Mouse (Mus musculus): ENCODE results near the gene Nrd1. TPM values are rescaled to one million over a fixed set of nuclear protein-coding genes. Genes with fewer than 3 reads are reported as not detected.

The Nrd1 gene
- polyA plus RNA-seq, 1 experiment from 2014 or later, result 77.0 TPM

DNA sequence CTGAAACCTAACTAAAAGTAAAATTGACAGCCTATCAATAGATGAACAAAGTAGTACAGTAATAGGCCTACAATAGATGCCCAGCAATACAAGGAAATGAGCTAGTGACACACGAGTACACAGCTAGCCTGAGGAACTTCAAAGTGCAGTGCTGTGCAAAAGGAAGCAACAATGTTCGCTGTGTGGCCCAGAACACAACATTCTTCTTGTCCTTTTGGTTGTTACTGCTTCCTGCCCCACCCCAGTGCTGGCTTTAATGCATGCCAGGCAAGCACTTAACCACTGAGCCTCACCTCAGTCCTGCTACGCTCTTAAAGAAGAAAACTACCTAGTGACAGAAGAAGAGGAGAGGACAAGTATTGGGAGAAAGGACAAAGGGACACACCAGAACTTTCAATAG, 79.2 kb downstream of the Nrd1 start:
- H3K27ac ChIP-seq, result no peak overlapping the region
- 72% methylated on average over 3 of the region's 3 CpGs for WGBS
- H3K4me3 ChIP-seq, result no peak overlapping the region
- H3K27me3 ChIP-seq (ENCODE audit: low read depth, poor library complexity, severe bottlenecking), result no peaks in the 10 kb centered on the region
- peaks cover 49% of the 10 kb centered on the region for H3K36me3 ChIP-seq
- DNase-seq (ENCODE audit: low spot score), result no peak
- H3K4me1 ChIP-seq, result peaks cover 13% of the 10 kb centered on the region; the same call in 1 of the 2 replicates
- no peaks in the 10 kb centered on the region for H3K9me3 ChIP-seq (replicated peaks)

DNA sequence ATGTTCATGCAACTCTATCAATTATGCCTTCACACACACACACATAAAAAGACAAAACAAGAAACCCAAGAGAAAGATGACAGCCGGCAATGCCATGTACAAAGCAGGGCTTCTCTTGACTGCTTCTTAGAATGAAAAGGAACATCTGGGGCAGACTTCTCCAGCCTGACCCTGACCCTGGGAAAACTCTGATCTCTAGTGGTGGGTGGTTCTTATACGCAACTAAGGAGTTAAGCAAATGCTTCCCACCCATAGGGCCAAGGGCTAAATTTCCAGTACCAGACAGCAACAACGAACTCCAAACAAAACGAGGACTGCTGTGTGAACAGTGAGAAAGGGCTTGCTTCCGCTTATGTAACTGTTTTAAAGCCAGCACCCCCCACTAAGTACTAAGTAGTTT, 79.7 kb downstream of the Nrd1 start:
- Histone ChIP-seq H3K27me3 (ENCODE audit: low read depth, poor library complexity, severe bottlenecking) (no peaks in the 10 kb centered on the region), H3K4me1 (peaks cover 13% of the 10 kb centered on the region; the same call in 1 of the 2 replicates), H3K9me3 (replicated peaks) (no peaks in the 10 kb centered on the region), H3K36me3 (peaks cover 49% of the 10 kb centered on the region), H3K27ac (no peak overlapping the region), H3K4me3 (no peak overlapping the region)
- DNase-seq (ENCODE audit: low spot score), result no peak
- 72% methylated on average over 5 of the region's 5 CpGs for WGBS

DNA sequence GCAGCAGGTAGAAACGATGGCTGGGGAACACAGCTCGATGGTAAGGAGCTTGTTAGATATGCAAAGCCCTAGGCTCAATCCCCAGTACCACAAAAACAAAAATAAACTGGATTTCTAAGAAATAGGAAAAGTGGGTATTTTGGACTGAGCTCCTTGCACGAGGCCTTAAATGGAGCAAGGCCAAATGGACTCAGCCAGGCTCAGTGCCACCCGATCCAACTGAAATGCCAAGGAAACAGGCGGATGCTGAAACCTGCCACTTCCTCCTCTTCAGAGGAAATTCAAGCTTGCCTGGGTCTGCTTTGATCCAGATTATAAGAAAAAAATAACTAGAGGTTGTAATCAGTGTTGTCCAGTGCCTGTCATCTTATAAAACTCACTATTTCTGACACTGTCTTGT, 88.7 kb downstream of the Nrd1 start:
- no peak for DNase-seq (ENCODE audit: low spot score)
- Histone ChIP-seq H3K9me3 (replicated peaks) (no peaks in the 10 kb centered on the region), H3K27ac (no peak overlapping the region), H3K36me3 (peaks cover 9% of the 10 kb centered on the region), H3K4me1 (peaks cover 3% of the 10 kb centered on the region; the same call in 1 of the 2 replicates), H3K27me3 (ENCODE audit: low read depth, poor library complexity, severe bottlenecking) (no peaks in the 10 kb centered on the region), H3K4me3 (no peak overlapping the region)
- 95% methylated on average over 5 of the region's 5 CpGs for WGBS

DNA sequence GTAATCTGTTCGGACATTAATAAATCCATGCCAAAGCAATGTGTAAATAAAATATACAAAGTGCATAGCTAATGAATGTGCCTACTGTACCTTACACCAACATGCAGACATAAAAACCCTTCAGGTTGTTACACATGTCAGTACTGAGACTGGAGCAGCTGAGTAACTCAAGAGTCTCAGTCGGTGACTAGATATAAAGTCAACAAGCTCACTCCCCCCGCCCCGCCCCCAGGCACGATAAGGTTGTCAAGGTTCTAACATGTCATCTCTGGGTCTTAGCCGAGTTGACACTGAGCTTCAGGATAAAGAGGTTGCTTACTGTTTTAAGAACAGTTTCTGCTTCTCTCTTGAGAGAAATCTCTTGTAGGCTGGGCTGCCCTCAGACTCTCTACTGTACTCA, 89.5 kb downstream of the Nrd1 start:
- Histone ChIP-seq H3K4me3 (no peak overlapping the region), H3K4me1 (no peaks in the 10 kb centered on the region), H3K36me3 (peaks cover 9% of the 10 kb centered on the region), H3K27ac (no peak overlapping the region), H3K27me3 (ENCODE audit: low read depth, poor library complexity, severe bottlenecking) (no peaks in the 10 kb centered on the region), H3K9me3 (replicated peaks) (no peaks in the 10 kb centered on the region)
- WGBS, result 90% methylated on average over 6 of the region's 6 CpGs
- DNase-seq (ENCODE audit: low spot score), result no peak

DNA sequence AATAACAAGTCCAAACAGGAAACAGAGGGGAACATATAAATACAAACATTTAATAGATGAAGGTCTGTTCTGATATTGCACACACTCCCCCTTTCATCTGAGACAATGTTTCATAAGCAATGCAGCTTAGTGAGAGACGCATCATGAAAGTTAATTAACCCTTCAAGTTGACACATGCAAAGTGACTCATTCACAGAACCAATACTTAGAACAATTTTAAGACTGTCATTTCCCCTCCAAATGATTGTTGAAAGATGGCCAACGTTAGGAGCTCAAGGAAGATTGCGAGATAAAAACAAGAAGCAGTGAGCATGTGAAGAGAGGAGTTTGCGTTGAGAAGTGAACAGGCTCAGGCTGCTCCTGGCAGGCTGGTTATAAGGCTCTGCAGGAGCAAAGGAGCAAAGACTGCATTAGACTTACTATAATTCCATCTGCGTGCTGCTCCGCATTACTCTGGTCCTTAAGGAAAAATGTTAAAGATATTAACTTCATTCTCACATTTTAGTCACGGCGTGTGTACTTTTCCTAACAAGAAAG, 90.9 kb downstream of the Nrd1 start:
- DNase-seq (ENCODE audit: low spot score), result no peak
- H3K36me3 ChIP-seq, result peaks cover 6% of the 10 kb centered on the region
- H3K4me3 ChIP-seq, result no peak overlapping the region
- H3K4me1 ChIP-seq, result no peaks in the 10 kb centered on the region
- H3K27ac ChIP-seq, result no peak overlapping the region
- H3K27me3 ChIP-seq (ENCODE audit: low read depth, poor library complexity, severe bottlenecking), result no peaks in the 10 kb centered on the region
- WGBS, result 90% methylated on average over 8 of the region's 8 CpGs
- H3K9me3 ChIP-seq (replicated peaks), result no peaks in the 10 kb centered on the region

DNA sequence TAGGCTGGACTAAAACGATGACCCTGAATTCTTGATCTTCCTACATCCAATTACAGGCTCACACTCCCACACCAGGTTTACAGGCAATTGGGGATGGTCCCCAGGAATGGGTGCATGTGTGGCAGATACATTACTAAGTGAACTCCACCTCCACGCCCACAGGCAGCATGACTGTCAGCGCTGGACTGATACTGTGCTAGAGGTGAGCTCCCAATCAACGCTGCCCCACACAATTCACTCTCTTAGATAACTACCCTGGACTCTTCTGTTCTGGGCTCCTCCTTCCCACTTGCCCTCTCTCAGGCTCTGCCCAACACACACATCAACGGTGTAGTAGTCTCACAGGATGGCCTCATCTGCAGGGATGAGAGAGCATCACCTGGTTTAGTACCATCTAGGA, 91.9 kb downstream of the Nrd1 start:
- WGBS, result 94% methylated on average over 5 of the region's 5 CpGs
- Histone ChIP-seq H3K9me3 (replicated peaks) (no peaks in the 10 kb centered on the region), H3K27me3 (ENCODE audit: low read depth, poor library complexity, severe bottlenecking) (no peaks in the 10 kb centered on the region), H3K36me3 (peaks cover 9% of the 10 kb centered on the region), H3K4me1 (no peaks in the 10 kb centered on the region), H3K4me3 (no peak overlapping the region), H3K27ac (no peak overlapping the region)
- no peak for DNase-seq (ENCODE audit: low spot score)

DNA sequence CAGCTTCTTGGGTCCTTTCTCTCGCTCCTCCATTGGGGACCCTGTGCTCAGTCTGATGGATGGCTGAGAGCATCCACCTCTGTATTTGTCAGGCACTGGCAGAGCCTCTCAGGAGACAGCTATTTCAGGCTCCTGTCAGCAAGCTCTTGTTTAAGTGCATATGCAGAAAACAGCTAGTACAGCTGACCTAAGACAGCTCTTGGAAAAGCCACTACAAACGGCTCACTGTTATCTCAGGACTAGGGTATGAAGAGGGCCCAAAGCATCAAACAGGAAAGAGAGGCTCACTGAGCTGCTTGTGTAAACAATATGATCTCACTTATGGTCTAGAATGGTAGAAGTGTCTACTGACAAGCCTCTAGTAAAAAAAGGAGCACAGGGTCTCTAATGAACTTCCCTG, 93.8 kb downstream of the Nrd1 start:
- no peak overlapping the region for H3K4me3 ChIP-seq
- peaks cover 9% of the 10 kb centered on the region; the same call in 1 of the 2 replicates for H3K36me3 ChIP-seq
- H3K27me3 ChIP-seq (ENCODE audit: low read depth, poor library complexity, severe bottlenecking), result no peaks in the 10 kb centered on the region
- H3K4me1 ChIP-seq, result no peaks in the 10 kb centered on the region
- WGBS, result 81% methylated on average over 2 of the region's 2 CpGs
- no peak for DNase-seq (ENCODE audit: low spot score)
- no peaks in the 10 kb centered on the region for H3K9me3 ChIP-seq (replicated peaks)
- H3K27ac ChIP-seq, result no peak overlapping the region

DNA sequence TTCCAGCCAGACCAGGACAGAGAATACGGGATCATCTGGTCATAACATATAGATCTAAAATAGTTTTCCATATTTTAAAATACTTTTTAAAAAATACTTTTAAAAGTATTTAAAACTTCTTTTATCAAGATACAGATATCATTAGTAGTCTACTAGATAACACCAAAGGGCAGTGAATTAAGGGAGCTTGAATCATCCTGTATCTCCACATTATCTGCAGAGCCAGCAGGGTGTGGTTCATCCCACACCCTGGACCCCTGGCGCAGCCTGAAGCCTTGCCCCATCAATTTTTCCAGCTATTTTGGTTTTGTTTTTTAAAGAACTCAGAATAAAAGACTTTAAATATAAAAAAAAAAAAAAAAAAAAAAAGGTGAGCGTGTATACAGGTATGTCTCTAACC, 98.4 kb downstream of the Nrd1 start:
- H3K36me3 ChIP-seq, result peaks cover 18% of the 10 kb centered on the region
- 92% methylated on average over 3 of the region's 3 CpGs for WGBS
- H3K27ac ChIP-seq, result no peak overlapping the region
- H3K4me3 ChIP-seq, result no peak overlapping the region
- H3K27me3 ChIP-seq (ENCODE audit: low read depth, poor library complexity, severe bottlenecking), result no peaks in the 10 kb centered on the region
- DNase-seq (ENCODE audit: low spot score), result no peak
- H3K4me1 ChIP-seq, result no peaks in the 10 kb centered on the region
- no peaks in the 10 kb centered on the region for H3K9me3 ChIP-seq (replicated peaks)

DNA sequence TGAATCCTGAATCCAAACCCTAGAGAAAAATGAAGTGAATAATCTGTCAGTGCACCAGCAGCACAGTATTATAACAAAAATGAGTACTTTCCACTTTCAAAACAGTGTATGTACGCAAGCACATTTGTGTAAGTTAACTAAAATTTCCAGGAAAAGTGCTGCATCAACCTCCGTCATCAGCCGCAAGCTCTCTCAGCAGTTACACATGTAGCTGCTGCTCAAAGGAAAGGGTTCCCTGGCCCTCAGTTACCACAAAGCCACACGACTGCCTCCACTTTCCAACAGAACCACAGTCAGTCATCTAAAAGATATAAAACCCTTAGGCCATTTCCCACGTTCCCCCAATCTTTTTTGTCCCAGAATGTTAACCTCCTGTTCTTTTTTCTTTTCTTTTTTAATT, 102.1 kb downstream of the Nrd1 start:
- H3K36me3 ChIP-seq, result peaks cover 15% of the 10 kb centered on the region
- no peaks in the 10 kb centered on the region for H3K27me3 ChIP-seq (ENCODE audit: low read depth, poor library complexity, severe bottlenecking)
- H3K4me3 ChIP-seq, result no peak overlapping the region
- no peak overlapping the region for H3K27ac ChIP-seq
- H3K4me1 ChIP-seq, result no peaks in the 10 kb centered on the region
- DNase-seq (ENCODE audit: low spot score), result no peak
- H3K9me3 ChIP-seq (replicated peaks), result no peaks in the 10 kb centered on the region
- 87% methylated on average over 5 of the region's 5 CpGs for WGBS

DNA sequence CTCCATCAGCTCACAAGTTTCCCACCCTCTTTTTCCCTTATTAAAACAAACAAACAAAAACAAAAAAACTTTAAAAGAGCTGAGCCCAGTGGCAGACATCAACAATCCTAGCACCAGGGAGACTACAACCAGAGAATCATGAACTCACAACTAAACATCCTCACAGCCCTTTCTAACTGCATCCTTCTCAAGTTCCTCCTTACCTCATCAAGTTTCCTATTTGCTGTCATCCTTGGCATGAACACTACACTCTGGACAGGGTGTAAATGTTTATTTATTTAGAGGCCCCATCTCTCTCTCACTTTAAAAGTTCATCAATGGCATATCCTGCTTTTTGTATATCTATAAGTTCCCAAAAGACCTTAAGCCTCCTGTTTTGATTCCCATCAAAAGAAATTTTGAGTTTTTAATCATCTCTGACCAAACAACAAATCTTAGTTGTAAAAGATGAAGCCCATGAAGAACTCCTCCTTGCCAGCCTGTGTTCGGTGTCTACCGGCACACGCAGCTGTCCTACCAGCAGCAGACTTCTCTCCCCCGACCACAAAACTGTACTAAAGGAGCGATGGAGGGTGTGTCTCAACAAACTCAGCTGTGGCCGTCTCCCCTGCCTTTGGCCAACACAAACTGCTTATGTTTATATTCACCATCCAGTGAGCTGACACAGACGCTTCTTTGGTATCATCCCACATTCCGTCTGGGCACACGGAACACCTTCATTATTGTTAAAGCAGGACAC, 102.9 kb downstream of the Nrd1 start:
- Histone ChIP-seq H3K9me3 (replicated peaks) (no peaks in the 10 kb centered on the region), H3K27ac (no peak overlapping the region), H3K4me1 (no peaks in the 10 kb centered on the region), H3K27me3 (ENCODE audit: low read depth, poor library complexity, severe bottlenecking) (no peaks in the 10 kb centered on the region), H3K36me3 (peaks cover 15% of the 10 kb centered on the region), H3K4me3 (no peak overlapping the region)
- whole genome bisulfite sequencing, result 82% methylated on average over 9 of the region's 9 CpGs
- no peak for DNase-seq (ENCODE audit: low spot score)

DNA sequence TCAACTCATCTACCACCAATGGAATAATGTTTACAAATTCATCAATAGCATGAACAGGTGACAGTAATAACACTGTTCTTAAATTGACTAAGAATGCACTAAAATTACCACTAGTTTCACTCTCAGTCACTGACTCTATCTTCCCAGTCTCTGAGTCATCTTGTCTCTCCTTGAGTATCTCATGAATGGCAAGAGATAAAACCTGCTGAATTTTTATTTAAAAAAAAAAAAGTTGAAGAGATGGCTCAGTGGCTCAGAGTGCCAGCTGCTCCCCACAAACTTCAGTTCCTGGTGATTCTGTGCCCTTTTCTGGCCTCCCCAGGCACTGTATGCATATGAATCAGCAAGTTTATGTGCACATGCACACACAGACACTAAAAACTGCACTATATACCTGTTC, 104.8 kb downstream of the Nrd1 start:
- no peaks in the 10 kb centered on the region for H3K27me3 ChIP-seq (ENCODE audit: low read depth, poor library complexity, severe bottlenecking)
- peaks cover 13% of the 10 kb centered on the region for H3K36me3 ChIP-seq
- no peaks in the 10 kb centered on the region for H3K9me3 ChIP-seq (replicated peaks)
- no peaks in the 10 kb centered on the region for H3K4me1 ChIP-seq
- no peak overlapping the region for H3K4me3 ChIP-seq
- no peak for DNase-seq (ENCODE audit: low spot score)
- H3K27ac ChIP-seq, result no peak overlapping the region

DNA sequence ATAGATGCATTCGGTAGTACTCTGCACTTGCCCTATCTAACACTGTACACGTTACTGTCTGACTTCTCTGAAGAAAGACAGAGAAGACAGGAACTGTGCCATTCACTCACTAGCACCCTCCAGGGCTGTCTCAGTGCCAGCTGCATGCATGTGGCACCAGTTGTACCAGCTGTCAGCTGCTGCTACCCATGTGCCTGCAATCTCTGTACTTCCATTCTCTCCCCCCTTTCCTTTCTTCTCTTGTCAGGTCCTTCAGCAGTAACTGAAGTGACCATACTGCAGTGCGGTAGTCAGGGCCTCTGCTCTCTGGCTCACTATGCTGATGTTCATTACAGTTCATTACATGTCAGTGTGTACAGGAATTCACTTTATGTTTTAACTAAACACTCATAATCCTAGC, 105.6 kb downstream of the Nrd1 start:
- Histone ChIP-seq H3K9me3 (replicated peaks) (no peaks in the 10 kb centered on the region), H3K27me3 (ENCODE audit: low read depth, poor library complexity, severe bottlenecking) (no peaks in the 10 kb centered on the region), H3K4me3 (no peak overlapping the region), H3K4me1 (no peaks in the 10 kb centered on the region), H3K36me3 (peaks cover 6% of the 10 kb centered on the region), H3K27ac (no peak overlapping the region)
- WGBS, result 85% methylated on average over 3 of the region's 3 CpGs
- DNase-seq (ENCODE audit: low spot score), result no peak

DNA sequence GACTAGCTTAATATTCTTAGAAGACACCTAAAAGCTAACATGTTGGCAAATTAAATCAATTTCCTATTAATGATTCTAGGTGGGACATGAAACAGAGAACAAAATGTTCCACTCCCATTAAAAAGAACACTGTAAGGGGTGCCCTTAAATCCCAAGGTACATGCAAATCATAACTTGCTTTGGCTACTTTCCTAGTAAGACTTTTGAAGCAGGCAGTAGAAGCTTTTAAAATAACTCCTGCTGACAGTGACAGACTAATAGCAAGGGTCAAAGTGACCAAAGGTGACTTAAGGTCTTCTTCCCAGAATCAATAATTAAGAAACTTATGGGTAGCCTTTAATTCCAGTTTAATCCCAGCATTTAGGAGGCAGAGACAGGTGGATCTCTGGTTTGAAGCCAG, 106.1 kb downstream of the Nrd1 start:
- no peaks in the 10 kb centered on the region for H3K4me1 ChIP-seq
- no peak for DNase-seq (ENCODE audit: low spot score)
- H3K9me3 ChIP-seq (replicated peaks), result no peaks in the 10 kb centered on the region
- H3K27ac ChIP-seq, result no peak overlapping the region
- peaks cover under 1% of the 10 kb centered on the region; the same call in 1 of the 2 replicates for H3K36me3 ChIP-seq
- no peaks in the 10 kb centered on the region for H3K27me3 ChIP-seq (ENCODE audit: low read depth, poor library complexity, severe bottlenecking)
- no peak overlapping the region for H3K4me3 ChIP-seq

DNA sequence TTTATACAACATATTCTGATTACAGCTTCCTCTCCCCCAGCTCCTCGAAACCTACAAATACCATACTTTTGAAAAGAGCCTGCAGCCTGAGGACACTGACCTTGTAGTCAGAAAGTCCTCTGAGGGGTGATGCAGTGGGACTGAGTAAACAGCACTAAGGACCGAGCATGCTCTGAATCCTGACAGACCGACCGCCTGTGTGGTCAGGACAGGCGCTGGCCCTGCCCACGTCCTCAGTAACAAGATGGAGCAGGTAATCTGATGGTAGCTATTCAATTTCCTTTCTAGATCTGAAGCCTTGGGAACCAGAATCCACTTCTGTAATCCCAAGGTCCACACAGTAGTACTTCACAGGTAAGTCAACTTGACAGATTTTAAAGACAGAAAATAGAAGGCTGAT, 108.6 kb downstream of the Nrd1 start:
- no peak overlapping the region for H3K27ac ChIP-seq
- no peak for DNase-seq (ENCODE audit: low spot score)
- H3K27me3 ChIP-seq (ENCODE audit: low read depth, poor library complexity, severe bottlenecking), result no peaks in the 10 kb centered on the region
- no peaks in the 10 kb centered on the region for H3K36me3 ChIP-seq
- no peaks in the 10 kb centered on the region for H3K4me1 ChIP-seq
- WGBS, result 84% methylated on average over 6 of the region's 6 CpGs
- H3K9me3 ChIP-seq (replicated peaks), result no peaks in the 10 kb centered on the region
- no peak overlapping the region for H3K4me3 ChIP-seq

Measured in limb, embryonic 10.5 days (tissue).